Mouse (Mus musculus): Measurements from ENCODE around the gene Slc4a5. TPM values are rescaled to one million over a fixed set of nuclear protein-coding genes. Genes with fewer than 3 reads are reported as not detected.
"Not testable (repeated sequence)": the region's sequence is repeated elsewhere in the genome, so short reads cannot be mapped to it uniquely, and the experiment has no call there.

Gene Slc4a5
- total RNA-seq, 1 experiment from 2014 or later = not detected

- peak; percentile 93 to 95 for ATAC-seq (replicated peaks in 1 of 2; ENCODE audit: insufficient read depth in 1 of 2, low FRiP score in 2 of 2, low TSS enrichment in 1 of 2, low read depth in 1 of 2, poor library complexity in 2 of 2, severe bottlenecking in 2 of 2)
These were observed 106.1 kb downstream of the Slc4a5 start, which contains the start of the genes Mthfd2 and Mob1a for GRCm38 (mm10) chr6:83325525-83326393. Gene Mthfd2, minus strand, starts transcription at chr6:83325908. Gene Mob1a, plus strand, starts transcription at chr6:83326016.

- 0 out of 4 replicates have a peak, but pooled peaks of 1 of the 2 experiments have one; percentile 2 for ATAC-seq (replicated peaks in 1 of 2; ENCODE audit: insufficient read depth in 1 of 2, low FRiP score in 2 of 2, low TSS enrichment in 1 of 2, low read depth in 1 of 2, poor library complexity in 2 of 2, severe bottlenecking in 2 of 2)
These were observed 106.7 kb downstream of the Slc4a5 start for GRCm38 (mm10) chr6:83326394-83326736.

- ATAC-seq (replicated peaks in 1 of 2; ENCODE audit: insufficient read depth in 1 of 2, low FRiP score in 2 of 2, low TSS enrichment in 1 of 2, low read depth in 1 of 2, poor library complexity in 2 of 2, severe bottlenecking in 2 of 2) = no peak
These were observed 107.1 kb downstream of the Slc4a5 start for GRCm38 (mm10) chr6:83326761-83327160.

GRCm38 (mm10) chr6:83327591-83328190 is 108.1 kb downstream of the Slc4a5 start:
- no peak for ATAC-seq (replicated peaks in 1 of 2; ENCODE audit: insufficient read depth in 1 of 2, low FRiP score in 2 of 2, low TSS enrichment in 1 of 2, low read depth in 1 of 2, poor library complexity in 2 of 2, severe bottlenecking in 2 of 2)

GRCm38 (mm10) chr6:83341387-83341786 is 121.8 kb downstream of the Slc4a5 start:
- no peak for ATAC-seq (replicated peaks in 1 of 2; ENCODE audit: insufficient read depth in 1 of 2, low FRiP score in 2 of 2, low TSS enrichment in 1 of 2, low read depth in 1 of 2, poor library complexity in 2 of 2, severe bottlenecking in 2 of 2)

GRCm38 (mm10) chr6:83342957-83343356 is 123.3 kb downstream of the Slc4a5 start:
- no peak for ATAC-seq (replicated peaks in 1 of 2; ENCODE audit: insufficient read depth in 1 of 2, low FRiP score in 2 of 2, low TSS enrichment in 1 of 2, low read depth in 1 of 2, poor library complexity in 2 of 2, severe bottlenecking in 2 of 2)

- not testable (repeated sequence) for ATAC-seq (replicated peaks in 1 of 2; ENCODE audit: insufficient read depth in 1 of 2, low FRiP score in 2 of 2, low TSS enrichment in 1 of 2, low read depth in 1 of 2, poor library complexity in 2 of 2, severe bottlenecking in 2 of 2)
These were observed 125.7 kb downstream of the Slc4a5 start for GRCm38 (mm10) chr6:83345285-83345684.

GRCm38 (mm10) chr6:83347916-83348315 is 128.3 kb downstream of the Slc4a5 start:
- no peak for ATAC-seq (replicated peaks in 1 of 2; ENCODE audit: insufficient read depth in 1 of 2, low FRiP score in 2 of 2, low TSS enrichment in 1 of 2, low read depth in 1 of 2, poor library complexity in 2 of 2, severe bottlenecking in 2 of 2)

GRCm38 (mm10) chr6:83348873-83349272 is 129.2 kb downstream of the Slc4a5 start, which contains the start of gene Bola3:
Gene Bola3, plus strand, starts transcription at chr6:83349147.
- ATAC-seq (replicated peaks in 1 of 2; ENCODE audit: insufficient read depth in 1 of 2, low FRiP score in 2 of 2, low TSS enrichment in 1 of 2, low read depth in 1 of 2, poor library complexity in 2 of 2, severe bottlenecking in 2 of 2) = peak; percentile 3 to 11; a peak in 1 of 4 replicates

- ATAC-seq (replicated peaks in 1 of 2; ENCODE audit: insufficient read depth in 1 of 2, low FRiP score in 2 of 2, low TSS enrichment in 1 of 2, low read depth in 1 of 2, poor library complexity in 2 of 2, severe bottlenecking in 2 of 2) = peak; percentile 92 to 97
These were observed 129.8 kb downstream of the Slc4a5 start for GRCm38 (mm10) chr6:83349274-83349958.

- no peak for ATAC-seq (replicated peaks in 1 of 2; ENCODE audit: insufficient read depth in 1 of 2, low FRiP score in 2 of 2, low TSS enrichment in 1 of 2, low read depth in 1 of 2, poor library complexity in 2 of 2, severe bottlenecking in 2 of 2)
These were observed 130.5 kb downstream of the Slc4a5 start for GRCm38 (mm10) chr6:83350172-83350571.

GRCm38 (mm10) chr6:83350851-83351405 is 131.3 kb downstream of the Slc4a5 start:
- ATAC-seq (replicated peaks in 1 of 2; ENCODE audit: insufficient read depth in 1 of 2, low FRiP score in 2 of 2, low TSS enrichment in 1 of 2, low read depth in 1 of 2, poor library complexity in 2 of 2, severe bottlenecking in 2 of 2) = no peak

- no peak; a peak in 1 of 4 replicates for ATAC-seq (replicated peaks in 1 of 2; ENCODE audit: insufficient read depth in 1 of 2, low FRiP score in 2 of 2, low TSS enrichment in 1 of 2, low read depth in 1 of 2, poor library complexity in 2 of 2, severe bottlenecking in 2 of 2)
These were observed 132.0 kb downstream of the Slc4a5 start for GRCm38 (mm10) chr6:83351490-83352160.

- ATAC-seq (replicated peaks in 1 of 2; ENCODE audit: insufficient read depth in 1 of 2, low FRiP score in 2 of 2, low TSS enrichment in 1 of 2, low read depth in 1 of 2, poor library complexity in 2 of 2, severe bottlenecking in 2 of 2) = no peak
These were observed 133.2 kb downstream of the Slc4a5 start for GRCm38 (mm10) chr6:83352666-83353410.
